Mouse (Mus musculus) limb, embryonic 12.5 days (tissue): ENCODE measurements around the gene Chp1. TPM values are rescaled to one million over a fixed set of nuclear protein-coding genes. Genes with fewer than 3 reads are reported as not detected.

Experiments used
- ATAC-seq: fragments of 200-750 bp; cut with Nextera tagmentation; 2 replicates; pipeline ENCODE4 v1.8.0; 2017; ENCODE audit warnings: low read depth, moderate TSS enrichment; ENCODE audit not compliant: insufficient number of reproducible peaks, insufficient read depth, low FRiP score, low TSS enrichment
- H3K27ac ChIP-seq: fragments of 300-500 bp; sonication (generic); 2 replicates; pipeline ENCODE4 v1.5.1; 2016; ENCODE audit warnings: mild to moderate bottlenecking, moderate library complexity
- H3K27me3 ChIP-seq: fragments of 300-500 bp; sonication (generic); 2 replicates; pipeline ENCODE4 v1.6.1; 2016; ENCODE audit warnings: mild to moderate bottlenecking, moderate library complexity
- H3K36me3 ChIP-seq: fragments of 300-500 bp; sonication (generic); 2 replicates; pipeline ENCODE4 v1.6.1; 2016; ENCODE audit warnings: mild to moderate bottlenecking, moderate library complexity
- H3K4me1 ChIP-seq: fragments of 300-500 bp; sonication (generic); replicated peaks from 2 replicates; pipeline ENCODE4 v1.6.1; 2016
- H3K4me2 ChIP-seq: fragments of 300-500 bp; sonication (generic); 2 replicates; pipeline ENCODE4 v1.6.1; 2016; ENCODE audit warnings: mild to moderate bottlenecking, moderate library complexity
- H3K4me3 ChIP-seq: fragments of 300-500 bp; sonication (generic); replicated peaks from 2 replicates; pipeline ENCODE4 v1.5.1; 2016; ENCODE audit warnings: mild to moderate bottlenecking
- H3K9ac ChIP-seq: fragments of 300-500 bp; sonication (generic); replicated peaks from 2 replicates; pipeline ENCODE4 v1.6.1; 2016; ENCODE audit warnings: mild to moderate bottlenecking, moderate library complexity
- H3K9me3 ChIP-seq: fragments of 300-500 bp; sonication (generic); 2 replicates; pipeline ENCODE4 v1.6.1; 2016; ENCODE audit warnings: mild to moderate bottlenecking, moderate library complexity
- WGBS: fragments of 180-500 bp; shearing (Covaris S2); methylation state at CpG from one replicate; pipeline ENCODE4 v1.1.7; 2016; 5-methylcytosine and 5-hydroxymethylcytosine counted together
- polyA plus RNA-seq: library from polyadenylated mRNA; unstranded; fragments of >200 nt; fragmentation: Nextera tagmentation; extraction: Ambion mirVana; gene quantifications from 2 replicates; pipeline ENCODE4 v1.2.1, GENCODE M21; 2016

The Chp1 gene
- polyA plus RNA-seq, 1 experiment from 2014 or later, result 58.5 TPM

DNA sequence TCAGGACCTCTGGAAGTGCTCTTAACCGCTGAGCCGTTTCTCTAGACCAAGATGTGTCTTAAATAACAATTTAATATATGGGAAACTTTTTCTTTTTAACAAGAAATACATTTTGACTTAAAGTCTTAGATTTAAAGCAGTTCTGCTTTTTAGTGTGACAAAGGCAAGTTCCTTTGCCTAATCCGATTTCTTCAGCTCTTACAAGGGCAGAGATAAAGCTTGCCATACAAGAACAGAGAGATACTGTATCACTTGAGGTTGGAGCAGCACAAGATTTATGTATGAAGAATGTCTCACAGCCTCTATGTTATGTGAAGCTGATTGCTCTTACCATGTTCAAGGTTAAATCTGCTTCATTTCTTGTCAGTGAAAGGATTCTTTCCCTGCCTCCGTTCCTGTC lies 17.8 kb downstream of the Chp1 start:
- WGBS, result 85% methylated on average over 4 of the region's 4 CpGs
- ATAC-seq, result no peak
- Histone ChIP-seq H3K9ac (no peak overlapping the region), H3K27ac (no peak overlapping the region), H3K9me3 (no peaks in the 10 kb centered on the region), H3K4me1 (no peaks in the 10 kb centered on the region), H3K27me3 (no peaks in the 10 kb centered on the region), H3K36me3 (peaks cover 11% of the 10 kb centered on the region; the same call in 1 of the 2 replicates), H3K4me3 (no peak overlapping the region), H3K4me2 (no peak overlapping the region)

DNA sequence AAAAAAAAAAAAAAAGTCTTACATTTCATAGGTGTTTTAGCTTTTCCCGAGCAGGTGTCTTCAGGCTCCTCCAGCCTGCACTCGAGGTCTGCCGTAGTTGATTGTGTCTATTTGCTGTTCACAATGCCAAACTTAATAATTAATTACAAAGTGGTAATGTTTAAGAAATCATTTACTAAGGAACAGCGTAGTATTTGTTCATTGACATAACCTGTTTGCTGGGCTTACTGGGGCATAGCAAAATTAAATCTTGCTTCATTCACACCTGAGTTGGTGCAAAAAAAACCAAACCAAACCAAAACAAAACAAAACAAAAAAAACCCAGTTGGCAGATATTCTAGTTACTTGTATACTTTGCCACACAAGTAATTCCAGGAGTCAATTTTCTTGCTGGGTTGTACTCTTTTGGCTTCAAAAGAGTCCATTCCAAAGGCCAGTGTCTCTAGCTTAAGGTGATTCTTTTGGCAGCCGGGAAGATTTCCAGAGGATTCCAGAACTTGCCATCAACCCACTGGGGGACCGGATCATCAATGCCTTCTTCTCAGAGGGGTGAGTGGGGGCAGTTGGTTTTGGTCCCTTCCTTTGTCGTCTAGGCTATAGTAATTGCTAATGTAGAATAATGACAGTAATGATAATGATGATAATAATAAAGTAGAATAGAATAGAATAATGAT lies 18.8 kb downstream of the Chp1 start:
- Histone ChIP-seq H3K27ac (no peak overlapping the region), H3K4me3 (no peak overlapping the region), H3K9ac (no peak overlapping the region), H3K4me2 (no peak overlapping the region), H3K27me3 (no peaks in the 10 kb centered on the region), H3K36me3 (peaks cover 11% of the 10 kb centered on the region; the same call in 1 of the 2 replicates), H3K9me3 (no peaks in the 10 kb centered on the region), H3K4me1 (no peaks in the 10 kb centered on the region)
- ATAC-seq, result no peak
- 89% methylated on average over 7 of the region's 7 CpGs for WGBS

DNA sequence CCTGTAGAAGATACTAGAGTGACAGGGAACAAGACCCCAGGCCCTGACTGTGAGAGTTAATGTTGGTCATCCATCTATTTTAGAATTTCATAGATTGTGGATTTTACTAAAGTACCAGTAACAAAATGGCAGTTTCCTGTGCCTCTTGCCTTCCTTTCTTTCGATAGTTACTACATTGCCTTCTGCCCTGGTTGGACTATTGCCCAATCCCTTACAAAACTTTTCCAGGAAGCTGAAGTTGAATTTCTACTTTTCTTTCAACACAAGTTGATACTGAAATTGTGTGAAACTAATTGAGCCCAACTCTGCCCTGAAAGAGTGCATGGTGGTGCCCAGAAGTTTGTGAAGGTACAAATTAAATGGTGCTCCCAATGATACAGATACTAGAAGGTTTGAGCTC lies 25.0 kb downstream of the Chp1 start:
- H3K9ac ChIP-seq, result no peak overlapping the region
- H3K4me2 ChIP-seq, result no peak overlapping the region
- no peaks in the 10 kb centered on the region for H3K9me3 ChIP-seq
- peaks cover 18% of the 10 kb centered on the region for H3K36me3 ChIP-seq
- no peak overlapping the region for H3K4me3 ChIP-seq
- ATAC-seq, result no peak
- H3K27ac ChIP-seq, result no peak overlapping the region
- no peaks in the 10 kb centered on the region for H3K4me1 ChIP-seq
- WGBS, result 90% methylated on average over 1 of the region's 1 CpGs
- H3K27me3 ChIP-seq, result no peaks in the 10 kb centered on the region

DNA sequence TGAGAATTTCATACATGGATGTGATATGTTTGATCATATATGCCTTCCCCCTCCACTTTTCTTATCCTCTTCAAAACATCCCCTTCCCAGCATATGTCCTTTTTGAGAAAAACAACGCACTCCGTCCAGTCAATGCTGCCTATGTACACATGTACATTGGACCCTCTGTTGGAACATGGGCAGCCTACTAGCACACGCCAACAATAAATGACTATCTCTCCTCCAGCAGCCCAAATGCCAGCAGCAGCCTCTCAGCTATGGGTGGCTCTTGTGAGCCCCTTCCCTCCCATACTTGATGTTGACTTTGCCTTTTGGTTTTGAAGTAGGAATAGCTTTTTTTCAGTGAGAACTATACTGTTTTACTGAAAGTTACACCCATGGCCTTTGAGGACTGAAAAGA lies 34.1 kb downstream of the Chp1 start:
- H3K4me1 ChIP-seq, result no peaks in the 10 kb centered on the region
- 97% methylated on average over 3 of the region's 3 CpGs for WGBS
- no peak for ATAC-seq
- no peak overlapping the region for H3K4me3 ChIP-seq
- peaks cover 20% of the 10 kb centered on the region; the same call in 1 of the 2 replicates for H3K36me3 ChIP-seq
- H3K9me3 ChIP-seq, result no peaks in the 10 kb centered on the region
- H3K27me3 ChIP-seq, result no peaks in the 10 kb centered on the region
- H3K27ac ChIP-seq, result no peak overlapping the region
- H3K4me2 ChIP-seq, result no peak overlapping the region
- no peak overlapping the region for H3K9ac ChIP-seq

DNA sequence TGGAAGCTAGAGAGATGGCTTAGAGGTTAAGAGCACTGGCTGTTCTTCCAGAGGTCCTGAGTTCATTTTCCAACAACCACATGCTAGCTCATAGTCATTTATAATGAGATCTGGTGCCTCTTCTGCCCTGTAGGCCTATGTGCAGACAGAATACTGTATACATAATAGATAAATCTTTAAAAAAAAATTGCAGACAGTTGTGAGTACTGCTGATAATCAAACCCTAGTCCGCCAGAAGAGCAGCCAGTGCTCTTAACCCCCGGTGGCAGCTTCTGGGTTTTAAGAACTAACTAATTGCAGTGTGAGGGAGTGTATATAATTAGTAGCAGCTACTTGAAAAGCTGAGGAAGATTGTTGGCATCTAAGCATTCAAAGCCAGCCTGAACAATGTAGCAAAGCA lies 35.9 kb downstream of the Chp1 start:
- no peak for ATAC-seq

DNA sequence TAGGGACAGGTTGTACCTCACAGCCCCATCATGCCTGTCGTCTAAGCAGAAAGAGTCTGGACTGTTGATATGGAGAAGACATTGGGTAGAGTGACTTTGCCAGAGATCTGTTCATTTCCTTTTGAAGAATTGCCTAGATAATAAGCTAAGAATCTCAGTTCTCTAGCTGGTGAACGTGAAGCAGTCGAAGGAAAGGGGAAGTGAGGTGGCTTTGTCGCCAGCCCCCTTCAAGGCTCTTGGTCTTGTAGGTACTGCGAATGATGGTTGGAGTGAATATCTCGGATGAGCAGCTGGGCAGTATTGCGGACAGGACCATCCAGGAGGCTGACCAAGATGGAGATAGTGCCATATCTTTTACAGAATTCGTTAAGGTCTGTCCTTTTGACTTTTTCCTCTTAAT lies 36.8 kb downstream of the Chp1 start:
- peaks cover 17% of the 10 kb centered on the region; the same call in 1 of the 2 replicates for H3K36me3 ChIP-seq
- H3K9ac ChIP-seq, result no peak overlapping the region
- no peaks in the 10 kb centered on the region for H3K4me1 ChIP-seq
- H3K27ac ChIP-seq, result no peak overlapping the region
- no peak overlapping the region for H3K4me3 ChIP-seq
- no peaks in the 10 kb centered on the region for H3K9me3 ChIP-seq
- H3K27me3 ChIP-seq, result no peaks in the 10 kb centered on the region
- no peak for ATAC-seq
- whole genome bisulfite sequencing, result 83% methylated on average over 8 of the region's 8 CpGs
- H3K4me2 ChIP-seq, result no peak overlapping the region

More for the DNA sequence above, 35.9 kb downstream of the Chp1 start:
- no peak overlapping the region for H3K27ac ChIP-seq
- no peaks in the 10 kb centered on the region for H3K27me3 ChIP-seq
- 21% methylated on average over 2 of the region's 2 CpGs for WGBS
- no peaks in the 10 kb centered on the region for H3K4me1 ChIP-seq
- peaks cover 20% of the 10 kb centered on the region; the same call in 1 of the 2 replicates for H3K36me3 ChIP-seq
- H3K9me3 ChIP-seq, result no peaks in the 10 kb centered on the region
- no peak overlapping the region for H3K9ac ChIP-seq
- no peak overlapping the region for H3K4me3 ChIP-seq
- no peak overlapping the region for H3K4me2 ChIP-seq

DNA sequence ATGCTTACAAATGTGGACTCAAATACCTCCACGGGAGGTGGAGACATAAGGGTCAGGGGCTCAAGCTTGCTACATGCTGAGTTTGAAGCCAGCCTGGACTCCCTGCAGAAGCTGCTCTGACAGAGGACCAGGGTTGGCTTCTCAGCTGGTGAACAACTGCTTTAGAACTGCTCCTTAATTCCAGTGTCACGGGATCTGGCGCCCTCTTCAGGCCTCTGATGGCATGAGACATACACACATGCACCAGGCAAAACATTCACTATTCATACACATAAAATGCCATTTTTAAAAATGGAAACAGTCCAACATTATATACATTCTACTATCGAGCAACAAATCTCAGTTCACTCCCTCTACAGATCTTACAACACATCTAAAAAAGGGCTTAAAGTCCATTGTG lies 39.9 kb downstream of the Chp1 start:
- H3K4me1 ChIP-seq, result no peaks in the 10 kb centered on the region
- H3K9me3 ChIP-seq, result no peaks in the 10 kb centered on the region
- no peak for ATAC-seq
- peaks cover 22% of the 10 kb centered on the region; the same call in 1 of the 2 replicates for H3K36me3 ChIP-seq
- H3K9ac ChIP-seq, result no peak overlapping the region
- no peak overlapping the region for H3K4me2 ChIP-seq
- no peak overlapping the region for H3K27ac ChIP-seq
- 14% methylated on average over 4 of the region's 4 CpGs for WGBS
- H3K27me3 ChIP-seq, result no peaks in the 10 kb centered on the region
- no peak overlapping the region for H3K4me3 ChIP-seq

DNA sequence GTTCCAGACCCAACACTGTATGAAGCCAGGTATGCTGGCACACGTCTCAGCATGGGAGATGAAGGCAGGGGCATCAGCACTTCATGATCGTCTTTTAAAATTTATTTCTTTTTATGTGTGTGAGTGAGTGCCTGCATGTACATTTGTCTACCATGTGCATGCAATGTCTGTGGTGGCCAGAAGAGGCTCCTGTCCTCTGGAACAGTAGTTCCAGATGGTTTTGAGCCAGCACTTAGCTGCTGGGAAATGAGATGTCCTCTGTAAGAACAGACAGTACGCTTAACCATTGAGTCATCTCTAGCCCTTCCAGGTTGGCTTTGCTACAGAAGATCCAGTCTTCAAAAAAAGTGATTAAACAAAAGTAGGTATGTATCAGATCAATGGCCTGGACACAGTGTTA lies 43.8 kb downstream of the Chp1 start:
- no peak overlapping the region for H3K27ac ChIP-seq
- H3K4me3 ChIP-seq, result no peak overlapping the region
- no peak overlapping the region for H3K4me2 ChIP-seq
- H3K9me3 ChIP-seq, result no peaks in the 10 kb centered on the region
- H3K27me3 ChIP-seq, result no peaks in the 10 kb centered on the region
- ATAC-seq, result no peak
- H3K9ac ChIP-seq, result no peak overlapping the region
- peaks cover 9% of the 10 kb centered on the region for H3K36me3 ChIP-seq
- WGBS, result 91% methylated on average over 3 of the region's 3 CpGs
- H3K4me1 ChIP-seq, result peaks cover 9% of the 10 kb centered on the region

DNA sequence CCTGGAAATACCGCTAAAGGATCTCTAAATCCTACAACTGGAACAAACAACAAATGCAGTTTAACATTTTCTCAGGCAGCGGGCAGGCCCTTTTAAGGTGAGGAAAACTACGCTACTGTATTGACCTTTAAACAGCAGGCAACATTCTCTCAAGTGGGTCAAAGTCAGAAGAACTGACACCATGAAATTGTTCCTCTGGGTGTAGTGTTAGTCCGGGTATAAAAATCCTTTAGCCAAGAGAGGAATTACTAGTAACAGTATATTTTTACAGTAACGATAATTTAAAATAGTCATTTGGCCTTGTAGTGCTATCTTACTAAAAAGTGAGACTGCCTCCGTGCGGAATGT lies 46.2 kb downstream of the Chp1 start:
- Histone ChIP-seq H3K9me3 (no peaks in the 10 kb centered on the region), H3K4me2 (peak overlapping the region; percentile 63), H3K36me3 (peaks cover 31% of the 10 kb centered on the region), H3K27ac (peak overlapping the region; percentile 91), H3K27me3 (no peaks in the 10 kb centered on the region), H3K4me3 (peak overlapping the region; percentile 95), H3K9ac (no peak overlapping the region), H3K4me1 (peaks cover 11% of the 10 kb centered on the region)
- ATAC-seq, result peak; percentile 11; the same call in 1 of the 2 replicates
- WGBS, result 12% methylated on average over 7 of the region's 7 CpGs

DNA sequence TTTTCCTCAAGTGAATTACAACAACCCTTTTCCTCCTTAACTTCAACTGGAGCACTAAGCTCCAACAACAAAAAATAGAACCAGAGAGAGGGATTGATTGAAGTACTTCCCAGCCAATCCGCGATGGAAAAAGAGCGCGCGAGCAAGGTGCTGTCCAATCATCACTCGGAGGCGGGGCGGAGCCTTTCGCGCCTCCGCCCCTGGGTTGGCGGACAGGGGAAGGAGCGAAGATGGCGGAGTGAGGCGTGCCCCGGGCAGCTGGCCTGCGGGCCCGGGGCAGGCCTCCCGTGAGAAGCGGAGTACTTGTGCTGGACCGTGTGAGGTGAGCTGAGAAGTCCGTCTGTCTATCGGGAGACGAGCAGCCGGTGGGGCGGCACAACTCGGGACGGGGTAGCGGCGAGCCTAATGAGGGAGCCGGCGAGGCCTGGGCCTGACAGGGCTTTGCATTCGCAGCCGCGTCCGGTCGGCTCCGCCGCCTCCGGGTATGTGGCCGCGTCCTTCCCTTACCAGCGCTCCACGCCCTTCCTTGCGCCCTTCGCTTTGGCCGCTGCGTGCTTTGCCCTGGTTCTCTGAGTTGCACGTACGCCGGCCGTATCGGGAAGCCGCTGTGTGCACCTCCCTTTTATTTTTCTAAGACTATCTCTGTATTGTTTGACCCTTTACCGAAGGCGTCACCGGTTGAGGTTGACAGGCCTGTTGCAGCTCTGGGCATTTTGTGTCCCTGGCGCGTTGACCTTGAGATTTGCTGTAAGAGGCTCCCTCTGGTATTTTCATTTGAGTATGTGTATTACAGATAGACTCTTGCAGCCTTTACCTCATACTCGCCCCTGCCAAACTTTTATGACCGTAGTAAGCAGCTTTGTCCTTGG lies 46.9 kb downstream of the Chp1 start:
- peak; percentile 92 for ATAC-seq
- H3K4me2 ChIP-seq, result peak overlapping the region; percentile 63

DNA sequence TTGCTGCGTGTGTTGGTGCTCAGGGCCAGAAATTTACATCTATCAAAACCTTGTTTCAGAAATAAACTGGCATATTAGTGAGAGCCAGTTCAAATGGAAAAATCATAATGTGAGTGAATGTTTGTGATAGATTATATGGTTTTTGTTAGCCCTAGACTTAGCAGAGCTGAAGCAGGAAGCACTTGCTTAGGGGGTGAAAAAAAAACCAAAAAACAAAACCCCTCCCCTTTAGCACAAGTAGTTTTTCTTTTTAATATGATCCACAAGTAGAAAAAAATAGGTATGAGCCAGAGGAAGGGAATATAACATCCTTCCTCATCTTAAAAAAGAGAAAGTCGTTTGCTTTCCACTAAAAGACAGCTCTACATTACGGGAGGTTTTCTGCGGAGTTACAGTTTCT lies 47.8 kb downstream of the Chp1 start:
- H3K36me3 ChIP-seq, result peaks cover 45% of the 10 kb centered on the region
- no peak for ATAC-seq
- WGBS, result 48% methylated on average over 4 of the region's 4 CpGs

More for the DNA sequence above, 46.9 kb downstream of the Chp1 start:
- peak overlapping the region; percentile 94 for H3K9ac ChIP-seq
- under 1% methylated on average over 61 of the region's 61 CpGs for WGBS
- H3K9me3 ChIP-seq, result no peaks in the 10 kb centered on the region
- H3K36me3 ChIP-seq, result peaks cover 37% of the 10 kb centered on the region
- H3K4me1 ChIP-seq, result peaks cover 11% of the 10 kb centered on the region
- peak overlapping the region; percentile 91 for H3K27ac ChIP-seq
- no peaks in the 10 kb centered on the region for H3K27me3 ChIP-seq
- H3K4me3 ChIP-seq, result peak overlapping the region; percentile 95

More for the DNA sequence above, 47.8 kb downstream of the Chp1 start:
- Histone ChIP-seq H3K4me3 (peak overlapping the region; percentile 95), H3K9me3 (no peaks in the 10 kb centered on the region), H3K9ac (peak overlapping the region; percentile 94), H3K27ac (no peak overlapping the region), H3K4me2 (peak overlapping the region; percentile 63), H3K4me1 (peaks cover 11% of the 10 kb centered on the region), H3K27me3 (no peaks in the 10 kb centered on the region)
